Mouse (Mus musculus) adrenal gland, adult (tissue): Measurements from ENCODE around the gene Bid.

Experiments used
- DNase-seq, 2 experiments: peaks; one replicate each; pipeline ENCODE4 v3.0.0; 2022 to 2023; ENCODE audit warnings: low spot score in 1 of 2; ENCODE audit not compliant: inconsistent age in 2 of 2

Bid gene

DNA sequence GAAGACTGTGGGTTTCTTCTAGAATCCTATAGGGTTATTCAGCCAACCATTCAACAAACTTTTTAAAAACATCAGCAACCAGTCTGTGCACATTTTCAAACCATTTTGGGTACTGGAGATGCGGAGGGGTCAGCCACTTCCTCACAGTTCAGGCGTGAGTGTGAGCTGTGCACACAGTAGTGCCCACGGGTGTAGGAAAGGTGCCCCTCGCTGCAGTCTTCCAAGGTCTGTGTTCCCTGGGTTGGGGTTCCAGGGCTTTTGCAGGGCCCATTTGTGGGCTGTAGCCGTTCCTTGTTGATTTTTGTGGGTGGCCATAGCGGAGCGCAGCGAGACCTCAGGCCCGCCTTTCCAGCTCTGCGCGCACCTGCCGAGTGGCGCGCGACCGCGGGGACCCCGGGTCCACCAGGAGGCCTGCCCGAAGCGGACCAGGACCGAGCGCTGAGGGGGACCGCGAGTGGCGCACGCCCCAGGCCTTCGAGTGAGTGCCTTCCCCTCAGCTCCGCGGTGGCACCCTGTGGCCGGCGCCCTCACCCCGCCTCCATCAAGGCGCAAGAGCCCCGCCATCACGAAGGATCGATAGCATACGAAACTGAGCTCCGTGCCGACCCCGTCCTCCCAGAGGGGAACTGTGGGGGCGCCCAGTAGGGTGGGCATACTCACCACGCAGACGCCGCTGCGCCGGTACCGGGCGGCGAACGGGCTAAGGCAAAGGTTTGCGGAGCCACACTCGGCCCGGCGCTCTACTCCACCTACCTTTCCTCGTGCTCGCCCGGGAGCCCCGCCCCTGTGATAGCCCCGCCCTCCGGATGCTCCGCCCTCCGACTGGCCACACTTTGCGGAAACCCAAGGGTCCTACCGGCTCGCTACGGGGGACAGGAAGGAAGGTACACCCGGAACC, at the start of gene Bid:
TSS of gene Bid (minus strand) at position 780 of the 898 bp plus-strand sequence.
- DNase-seq, result peak; percentile 93 to 99

DNA sequence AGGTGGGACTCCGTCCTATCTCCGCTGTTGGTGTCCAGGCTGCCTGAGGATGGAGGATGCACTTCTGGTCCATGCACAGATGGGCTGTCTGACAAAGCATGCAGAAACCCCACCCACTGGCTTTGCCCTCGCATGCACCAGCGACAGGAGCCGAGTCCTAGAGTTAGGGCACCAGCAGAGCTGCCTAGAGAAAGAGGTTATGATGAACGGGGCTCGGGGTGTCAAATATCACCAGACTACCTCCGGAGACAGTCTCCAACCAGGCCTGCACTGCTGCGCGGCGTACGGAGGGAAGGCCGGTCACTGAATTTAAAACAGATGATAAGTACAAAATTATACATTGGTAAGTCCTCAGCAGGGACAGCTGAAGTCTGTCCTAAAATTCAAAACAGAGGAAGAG, 49.2 kb upstream of the Bid start:
- no peak for DNase-seq

DNA sequence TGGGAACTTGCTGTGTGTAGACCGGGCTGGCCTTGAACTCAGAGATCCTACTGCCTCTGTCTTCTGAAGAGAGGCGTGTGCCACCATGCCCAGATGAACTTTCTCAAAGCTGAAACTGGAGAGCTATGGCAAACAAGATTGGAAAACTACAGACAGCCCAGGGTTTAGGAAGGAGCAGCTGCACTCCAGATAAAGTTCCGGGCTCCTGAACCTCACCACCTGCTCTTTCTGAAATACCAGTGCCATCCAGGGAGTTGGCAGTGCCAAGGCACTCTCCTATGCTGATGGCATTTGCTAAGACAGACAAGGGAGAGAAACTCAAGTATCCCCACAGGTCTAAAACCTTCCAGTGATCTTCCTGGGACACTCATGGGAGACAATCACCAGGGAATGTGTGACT, 47.5 kb upstream of the Bid start:
- no peak for DNase-seq

DNA sequence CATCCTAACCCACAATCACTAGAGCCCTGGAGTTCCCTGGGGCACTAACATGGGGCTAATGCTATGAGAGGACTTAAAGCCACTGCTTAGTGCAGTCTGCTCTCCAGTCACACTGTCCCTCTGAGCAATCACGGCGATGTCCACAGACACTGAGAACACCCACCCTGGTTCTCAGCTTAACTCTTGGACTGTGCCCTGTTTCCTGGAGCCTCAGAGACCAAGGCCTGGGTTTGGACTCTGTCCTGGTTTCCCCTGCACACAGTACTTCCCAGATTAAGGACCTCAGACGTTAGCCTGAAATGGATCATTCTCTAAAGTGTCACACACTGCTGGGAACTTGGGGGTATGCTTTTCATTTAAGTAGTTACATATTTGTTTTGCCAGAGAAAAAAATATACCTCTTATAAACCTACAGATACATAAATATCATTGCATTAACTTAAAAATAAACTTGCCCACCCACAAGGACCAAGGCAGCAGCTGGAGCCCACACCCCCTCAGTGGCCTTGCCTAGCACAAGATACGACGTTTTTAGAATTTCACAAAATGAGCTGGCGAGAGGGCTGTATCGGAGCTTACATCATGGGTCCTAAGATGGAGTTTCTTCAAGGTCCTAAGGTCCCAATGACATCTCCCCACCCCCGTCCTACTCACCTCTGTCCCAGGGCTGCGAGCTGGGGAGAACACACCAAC, 43.8 kb upstream of the Bid start:
- no peak for DNase-seq

DNA sequence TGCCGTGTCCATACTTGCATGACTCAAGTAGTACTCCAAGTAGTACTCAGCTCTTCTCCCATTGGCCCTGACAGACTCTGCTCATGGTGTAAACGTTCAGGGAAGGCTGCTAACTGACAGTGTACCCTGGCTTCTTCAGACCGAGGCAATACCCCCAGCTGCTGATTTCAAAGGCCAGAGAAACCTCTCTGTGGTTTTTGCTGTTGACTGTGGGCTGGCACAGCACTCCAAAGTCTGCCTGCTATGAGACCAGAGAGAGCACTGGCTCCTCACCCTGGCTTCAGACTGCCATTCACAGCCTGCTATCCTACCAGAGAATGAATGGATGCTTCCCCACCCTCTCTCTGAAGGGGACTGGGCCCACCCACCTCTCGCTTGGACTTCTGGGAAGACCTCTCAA, 40.7 kb upstream of the Bid start:
- DNase-seq, result no peak

DNA sequence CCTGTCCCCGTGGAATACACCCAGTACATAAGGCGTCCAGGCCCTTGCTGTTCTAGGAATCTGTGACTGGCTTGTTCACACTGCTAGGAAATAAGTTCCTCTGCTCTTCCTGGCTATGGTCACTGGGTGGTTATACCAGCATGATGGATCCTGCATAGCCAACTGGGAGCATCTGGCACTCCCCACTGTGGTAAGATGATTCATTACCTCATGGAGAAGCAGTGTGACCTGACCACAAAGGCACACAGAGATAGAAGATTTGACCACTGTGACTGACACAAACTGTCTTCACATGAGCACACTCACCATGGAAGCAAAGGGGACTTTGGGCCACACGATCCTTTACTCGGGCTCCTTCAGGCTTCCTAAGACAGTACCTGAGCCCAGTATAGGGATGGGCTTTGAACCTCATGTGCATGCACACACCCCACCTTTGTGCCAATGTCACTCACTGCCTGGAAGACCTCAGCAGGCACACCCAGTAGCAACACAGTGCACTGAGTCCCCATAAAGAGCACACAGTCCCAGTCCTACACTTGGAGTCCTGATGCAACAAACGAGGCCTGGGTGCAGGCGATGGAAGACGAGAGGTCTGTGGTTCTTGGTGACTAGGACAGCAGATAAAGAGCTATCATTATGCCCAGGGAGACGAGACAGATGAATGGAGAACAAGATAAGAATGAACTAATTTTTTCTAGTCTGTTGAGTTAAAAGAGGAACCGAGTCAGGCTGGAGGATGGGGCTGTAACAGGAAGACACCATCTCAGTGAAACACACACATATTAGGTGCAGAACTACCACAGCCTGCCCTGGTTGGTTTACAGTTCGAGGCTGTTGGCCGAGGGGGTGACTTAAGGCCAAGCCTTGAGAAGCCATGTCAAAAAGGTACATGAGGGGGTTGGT, 39.9 kb upstream of the Bid start:
- DNase-seq, result no peak

DNA sequence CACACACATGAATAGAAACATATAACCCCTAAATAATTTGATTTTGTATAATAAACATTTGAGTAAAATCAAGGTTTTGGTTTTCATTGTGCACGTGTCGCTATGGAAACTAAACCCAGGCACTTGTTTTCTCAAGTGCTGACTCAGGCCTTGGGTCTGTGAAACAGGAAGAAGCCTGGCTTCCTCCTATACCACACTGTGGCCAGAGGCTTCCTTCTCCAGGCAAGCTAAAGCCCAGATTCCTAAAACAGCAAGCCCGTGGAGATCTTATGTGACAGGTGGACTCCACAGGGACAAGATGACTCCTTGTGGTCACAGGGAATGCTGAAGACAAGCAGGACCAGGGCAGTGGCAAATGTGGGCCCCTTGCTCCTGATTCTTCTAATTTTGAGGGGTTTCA, 38.6 kb upstream of the Bid start:
- DNase-seq, result peak in 1 of 2 experiments; percentile 46

DNA sequence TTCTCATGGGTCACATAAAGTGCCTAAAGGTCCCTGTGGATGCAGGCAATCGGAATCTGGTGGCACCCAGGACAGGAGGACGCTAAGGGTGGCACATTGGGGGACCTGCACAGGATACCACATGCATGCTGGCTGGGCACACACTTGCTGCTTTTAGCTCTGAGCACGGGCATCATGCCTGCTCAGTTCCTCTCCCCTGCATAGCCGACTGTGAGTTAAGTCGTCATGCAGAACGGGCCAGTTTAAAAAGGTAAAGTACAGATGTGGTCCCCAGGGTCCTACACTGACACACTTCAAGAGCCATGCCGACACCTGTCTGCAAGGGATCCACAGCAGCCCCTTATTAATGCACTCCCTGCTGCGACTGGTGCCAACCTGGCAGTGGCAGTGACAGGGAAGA, 37.6 kb upstream of the Bid start:
- DNase-seq, result no peak

DNA sequence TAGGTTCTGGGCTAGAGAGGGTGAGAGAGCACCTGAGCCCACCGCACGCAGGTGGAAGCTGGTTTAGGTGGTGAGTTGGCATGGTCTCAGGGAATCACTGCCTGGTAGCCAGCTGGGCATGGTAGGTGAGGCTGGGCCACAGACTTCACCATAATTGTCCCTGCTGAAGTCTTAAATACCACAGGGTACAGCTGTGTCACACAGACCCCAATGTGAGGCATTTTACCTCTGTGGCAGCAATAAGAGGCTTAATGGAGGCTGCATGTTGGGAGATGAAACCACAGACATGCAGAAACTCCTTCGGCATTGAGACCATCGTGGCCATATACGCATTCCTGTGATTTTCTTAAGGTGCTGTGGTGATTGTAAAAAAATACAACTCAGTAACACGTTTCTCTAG, 35.8 kb upstream of the Bid start:
- no peak for DNase-seq

DNA sequence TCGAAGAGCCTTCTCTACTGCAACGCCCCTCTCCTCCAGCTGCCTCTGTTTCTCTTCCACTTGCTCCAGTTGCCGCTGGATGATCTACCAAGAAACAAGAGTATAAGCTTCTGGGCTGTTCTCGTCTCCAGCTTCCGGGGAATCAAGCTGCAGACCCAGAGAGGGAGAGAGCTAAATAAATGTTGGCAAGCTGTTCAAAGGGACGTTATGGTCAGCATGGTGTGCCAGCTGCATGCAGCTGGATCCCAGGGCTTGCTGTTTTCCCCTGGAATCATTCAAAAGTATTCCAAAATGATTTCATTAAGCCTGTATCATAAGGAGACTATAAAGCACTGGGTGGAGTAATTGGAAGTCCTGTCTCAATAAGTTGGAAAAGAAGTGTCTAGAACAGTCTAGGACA, 34.7 kb upstream of the Bid start:
- DNase-seq, result no peak

DNA sequence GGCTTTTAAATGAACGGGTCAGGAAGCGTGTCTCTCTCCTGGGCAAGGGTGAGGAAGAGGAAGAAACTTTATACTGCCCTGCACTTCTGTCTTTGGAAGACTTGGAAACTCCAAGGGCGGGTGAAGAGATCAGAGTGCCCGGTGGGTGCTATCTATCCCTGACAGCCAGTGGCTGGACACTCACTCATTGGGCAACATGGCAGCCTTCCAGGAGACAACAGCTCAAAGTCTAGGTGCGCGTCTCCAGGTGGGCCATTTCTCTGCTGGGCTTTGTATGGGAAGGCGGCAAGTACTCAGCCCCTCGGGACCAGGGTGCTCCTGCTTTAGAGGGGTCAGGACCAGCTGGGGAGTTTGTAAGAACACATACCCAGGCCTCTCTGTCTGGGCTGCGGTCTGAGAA, 28.9 kb upstream of the Bid start:
- DNase-seq, result no peak

DNA sequence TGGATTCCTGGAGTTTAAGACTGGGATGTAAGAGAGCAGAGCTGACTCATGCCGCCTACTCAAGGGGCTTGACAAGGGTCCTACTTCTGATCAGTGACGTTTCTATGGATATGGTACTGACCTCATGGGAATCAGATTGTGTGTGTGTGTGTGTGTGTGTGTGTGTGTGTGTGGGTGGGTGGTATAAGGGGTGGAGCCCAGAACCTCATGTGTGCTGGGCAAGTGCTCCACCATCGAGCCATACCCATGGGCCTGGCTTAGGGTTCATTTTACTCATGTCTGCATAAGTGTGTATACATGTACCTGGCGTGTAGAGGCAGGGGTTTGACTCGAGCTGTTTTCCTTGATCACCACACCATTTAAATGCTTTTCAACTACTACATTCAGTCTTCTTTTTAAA, 27.3 kb upstream of the Bid start:
- no peak for DNase-seq

DNA sequence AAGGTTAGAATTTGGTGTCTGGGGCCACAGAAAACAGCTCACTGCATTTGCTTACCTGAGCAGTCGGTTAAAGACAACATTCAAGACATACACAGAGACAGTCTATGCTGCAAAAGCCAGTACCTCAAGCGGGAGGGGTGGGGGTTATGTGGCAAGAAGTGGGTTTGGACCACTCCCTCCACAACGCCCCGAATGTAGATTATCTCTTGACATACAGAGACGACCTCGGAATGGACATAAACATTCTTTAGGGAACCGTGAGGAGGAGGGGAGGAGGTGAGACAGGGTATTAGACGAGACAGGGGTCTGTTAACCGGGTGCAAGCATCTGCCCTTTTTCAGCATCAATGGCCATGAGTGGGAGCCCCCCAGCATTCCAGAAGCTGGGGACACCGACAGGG, 26.9 kb upstream of the Bid start:
- DNase-seq, result no peak

DNA sequence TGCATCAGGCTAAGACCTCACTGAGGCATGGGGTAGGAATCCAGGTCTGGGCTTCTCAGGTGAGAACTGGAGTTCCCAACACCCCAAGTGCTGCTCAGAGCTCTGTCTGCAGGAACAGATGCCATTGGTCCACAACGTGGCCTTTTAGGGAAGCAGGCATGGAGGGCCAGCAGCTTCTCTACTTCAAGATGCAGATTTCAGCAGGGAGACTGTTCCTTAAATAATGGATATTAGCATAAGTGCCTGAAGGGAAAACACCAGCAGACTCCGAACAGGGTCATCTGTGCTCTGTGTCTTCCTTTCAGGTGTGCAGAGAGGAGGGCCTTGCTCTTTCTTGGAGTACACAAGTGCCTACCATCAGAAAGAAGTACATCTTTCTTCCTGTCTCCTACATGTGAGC, 26.4 kb upstream of the Bid start:
- DNase-seq, result no peak

DNA sequence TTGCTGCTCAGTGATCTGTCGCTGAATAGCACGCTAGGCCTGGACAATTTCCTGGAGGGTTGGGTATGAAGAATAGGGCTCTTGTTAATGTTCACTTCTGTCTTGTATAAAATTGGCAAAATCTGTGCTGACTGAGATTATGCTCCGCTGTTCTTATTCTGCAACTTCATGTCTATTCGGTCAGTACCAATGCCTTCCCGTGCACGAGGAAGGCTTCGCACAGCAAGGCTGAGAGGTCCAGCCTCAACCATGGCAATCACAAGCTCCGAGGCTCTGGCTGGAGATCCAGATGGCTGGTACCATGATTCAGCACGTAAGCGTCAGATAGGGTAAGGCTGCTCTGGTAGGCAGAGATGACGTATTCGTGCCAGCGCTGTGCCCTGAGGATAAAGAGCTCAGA, 24.9 kb upstream of the Bid start:
- DNase-seq, result no peak

DNA sequence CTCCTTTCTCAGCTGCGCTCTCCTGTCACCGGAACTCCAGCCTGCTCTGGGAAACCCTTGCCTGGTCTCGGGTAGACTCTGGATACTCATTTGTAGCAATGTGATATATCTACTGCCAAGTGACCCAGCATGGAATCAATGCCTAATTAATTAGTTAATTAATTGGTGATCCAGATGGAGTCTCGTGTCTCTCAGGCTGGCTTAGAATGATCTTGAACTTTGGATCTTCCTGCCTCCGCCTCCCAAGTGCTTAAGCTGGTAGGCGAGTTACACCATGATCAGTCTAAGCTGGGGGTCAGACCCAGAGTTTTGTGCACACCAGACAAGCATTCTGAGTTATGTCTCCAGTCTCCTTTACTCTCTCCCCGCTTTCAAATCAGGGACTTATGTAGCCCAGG, 24.4 kb upstream of the Bid start:
- no peak for DNase-seq

DNA sequence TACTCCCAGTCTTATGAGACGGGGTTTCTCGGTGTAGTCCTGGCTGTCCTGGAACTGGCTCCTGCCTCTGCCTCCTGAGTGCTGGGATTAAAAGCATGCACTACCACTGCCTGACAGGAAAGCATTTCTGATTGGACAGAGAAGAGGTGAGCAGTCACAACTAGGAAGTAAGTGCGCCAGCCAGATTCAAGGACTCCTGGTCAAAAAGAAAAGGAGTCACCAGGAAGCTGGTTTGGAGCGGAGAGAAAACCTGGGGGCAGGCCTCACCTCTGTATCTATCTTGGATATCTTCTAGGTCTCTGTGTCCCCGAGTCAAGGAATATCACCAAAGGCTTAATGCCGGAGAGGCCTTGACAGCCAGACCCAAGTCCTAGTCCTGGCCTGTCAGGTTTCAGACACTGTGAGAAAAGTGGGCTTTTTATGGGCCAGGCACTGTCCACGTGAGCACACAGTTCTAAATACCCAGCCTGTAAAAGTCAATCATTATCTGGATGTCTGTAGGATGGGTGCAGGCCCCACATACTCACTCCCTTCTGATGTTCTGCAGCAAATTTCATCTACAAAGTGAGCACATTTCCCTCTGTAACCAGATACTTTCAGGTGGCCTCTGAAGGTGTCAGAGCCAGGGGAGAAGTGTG, 23.9 kb upstream of the Bid start:
- no peak for DNase-seq

DNA sequence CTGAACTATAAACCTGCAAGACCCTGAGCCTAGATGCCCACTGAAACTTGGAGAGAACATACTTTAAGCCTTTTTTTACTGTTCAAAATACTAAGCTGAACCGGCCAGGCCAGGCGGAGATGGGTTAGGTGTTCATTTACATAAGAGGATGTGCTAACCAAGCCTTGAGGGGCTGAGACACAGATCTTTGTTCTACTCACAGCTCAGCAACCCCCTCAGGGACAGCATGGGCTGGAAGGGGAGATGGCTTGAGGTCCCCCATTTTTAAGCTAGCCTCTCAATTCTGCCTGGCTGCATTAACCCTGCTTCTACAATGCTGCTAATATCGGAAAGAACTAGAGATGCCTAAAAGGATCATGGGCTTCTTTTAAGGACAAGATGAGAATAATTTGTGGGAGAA, 23.1 kb upstream of the Bid start:
- no peak for DNase-seq

DNA sequence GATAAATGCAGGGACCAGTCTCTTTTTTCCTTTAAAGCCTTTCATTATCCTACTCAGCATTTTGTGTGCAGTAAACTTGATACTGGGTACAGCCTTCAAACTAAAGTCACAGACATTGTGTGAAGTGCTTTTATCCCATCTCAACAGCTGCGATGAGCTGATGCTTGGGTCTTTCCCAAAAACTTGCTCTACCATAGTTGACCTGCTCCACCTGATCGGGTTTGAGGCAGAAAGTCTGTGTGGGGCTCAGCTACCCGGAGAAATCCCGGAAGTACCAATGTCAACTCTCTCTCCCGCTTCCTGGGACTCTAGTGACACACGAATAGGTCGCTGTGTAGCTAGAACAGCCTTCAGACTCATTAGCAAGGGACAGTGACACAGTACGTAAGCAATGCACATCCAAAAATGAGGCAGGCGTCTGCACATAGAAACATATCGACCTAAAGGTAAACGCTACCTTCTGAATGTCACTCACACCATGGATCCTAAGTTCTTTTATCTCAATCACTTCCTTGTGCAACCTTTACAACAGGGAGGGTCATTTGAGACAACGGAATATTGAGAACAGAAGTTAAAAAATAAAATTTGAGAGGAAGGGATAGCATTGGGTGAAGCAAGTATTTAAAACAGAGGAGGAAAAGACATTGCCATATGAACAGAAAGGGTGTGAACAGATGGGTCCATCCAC, 22.3 kb upstream of the Bid start:
- no peak for DNase-seq

DNA sequence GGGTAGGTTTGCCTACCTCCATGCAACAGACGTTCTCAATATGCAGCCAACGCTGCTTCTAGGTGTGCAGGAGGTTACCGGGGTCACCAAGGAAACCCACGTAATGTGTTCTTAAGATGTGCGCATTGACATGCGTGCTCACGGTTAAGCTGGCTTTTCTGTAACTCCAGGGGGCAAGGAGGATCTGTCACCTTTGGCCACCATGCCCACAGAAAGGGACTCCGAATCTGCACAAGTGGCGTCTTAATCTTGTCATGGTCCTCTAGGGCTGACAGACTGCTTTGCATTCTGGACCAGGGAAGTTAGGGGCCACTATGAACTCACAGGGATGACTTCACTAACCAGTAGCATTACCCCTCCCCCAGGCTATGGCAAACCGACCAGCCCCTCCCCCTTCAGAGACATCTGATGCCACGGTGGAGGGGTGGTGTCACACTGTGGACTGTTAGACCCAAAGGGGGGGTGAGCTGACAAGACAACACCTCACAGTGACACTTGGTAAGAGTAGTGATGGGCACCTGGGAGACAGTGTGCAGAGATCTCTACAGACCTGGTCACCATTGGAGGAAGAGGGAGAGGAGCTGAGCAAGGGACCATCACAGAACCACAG, 21.5 kb upstream of the Bid start:
- DNase-seq, result no peak
